Mouse (Mus musculus): ENCODE data around the gene Sh3bp5l. TPM values are rescaled to one million over a fixed set of nuclear protein-coding genes. Genes with fewer than 3 reads are reported as not detected.
"Not testable (repeated sequence)": the region's sequence is repeated elsewhere in the genome, so short reads cannot be mapped to it uniquely, and the experiment has no call there.

Gene Sh3bp5l
- 4.5 and 10.7 TPM in 2 replicates for total RNA-seq (2014; fragmentation: Nextera tagmentation)
- total RNA-seq (2017): 10.3 and 17.8 TPM in 2 replicates

DNA sequence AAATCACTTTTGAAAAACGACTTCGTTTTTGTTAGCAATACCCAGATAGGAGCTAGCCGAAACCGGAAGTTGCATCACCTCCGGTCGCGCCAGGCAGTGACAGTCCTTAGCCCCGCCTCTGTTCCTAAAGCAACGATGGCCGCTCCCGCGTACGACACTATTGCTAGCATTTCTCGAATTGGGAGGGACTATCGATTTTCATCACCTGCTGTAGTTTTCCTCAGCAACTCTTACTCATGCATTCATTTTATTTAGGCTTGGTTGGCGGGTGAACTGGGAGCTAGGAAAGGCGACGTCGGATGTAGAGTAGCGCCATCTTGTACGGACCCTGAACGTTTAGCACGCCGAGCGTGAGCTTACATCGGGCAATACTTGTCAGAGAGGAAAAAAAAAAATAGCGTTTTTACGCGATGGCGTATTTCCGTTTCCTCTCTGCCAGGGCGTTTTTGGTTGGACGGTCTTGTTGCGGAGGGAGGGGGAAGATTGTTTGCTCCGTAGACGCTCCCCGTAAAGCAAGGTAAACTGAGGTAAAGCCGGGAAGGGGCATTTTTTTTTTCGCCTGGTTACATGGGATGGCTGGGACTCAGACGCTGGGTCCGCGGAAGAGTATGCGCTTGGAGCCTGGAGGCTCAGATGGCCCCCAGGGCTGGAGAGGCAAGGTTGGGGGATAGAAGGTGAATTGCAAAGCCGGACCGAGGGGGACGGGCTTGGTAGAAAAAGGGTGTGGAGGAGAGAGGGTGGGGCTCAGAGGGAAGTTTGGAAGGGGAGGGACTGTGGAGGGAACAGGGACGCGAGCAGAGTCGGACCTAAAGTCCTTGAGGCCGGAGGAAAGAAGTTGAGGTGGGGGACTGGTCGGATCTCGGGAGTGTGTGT lies at the start of gene Sh3bp5l, which contains the start of gene Zfp672:
Sh3bp5l (plus strand) TSS at position 449 of the 873 bp plus-strand sequence.
Zfp672 (minus strand) TSS at position 64 of the 873 bp plus-strand sequence.
- peak; percentile 82 for ATAC-seq (replicated peaks; ENCODE audit: poor library complexity, severe bottlenecking)

DNA sequence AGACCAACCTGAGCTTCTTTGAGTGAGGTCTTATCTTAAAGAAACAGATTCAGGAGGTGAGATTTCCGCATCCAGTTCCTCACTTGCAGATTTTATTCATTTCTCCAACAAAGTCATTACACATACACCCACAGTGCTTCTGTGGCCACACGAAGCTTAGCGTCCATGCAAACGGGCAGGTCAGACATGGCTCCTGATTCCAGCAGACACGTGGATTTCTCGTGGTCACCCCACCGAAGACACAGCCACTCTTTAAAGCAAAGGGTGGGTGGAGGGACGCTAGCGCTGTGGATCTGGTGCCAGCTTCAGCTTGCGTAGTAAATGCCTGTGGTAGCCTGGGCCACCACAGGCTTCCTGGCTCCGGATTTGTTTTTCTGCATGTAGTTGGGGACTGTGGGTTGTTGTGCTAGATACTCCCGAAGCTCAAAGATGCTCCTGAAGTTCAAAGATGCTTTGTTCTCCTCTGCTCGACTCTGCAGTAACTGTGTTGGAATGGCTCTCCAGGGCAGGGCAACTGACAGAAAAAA lies 48.5 kb upstream of the Sh3bp5l start:
- peak; percentile 61 for ATAC-seq (replicated peaks; ENCODE audit: poor library complexity, severe bottlenecking)

DNA sequence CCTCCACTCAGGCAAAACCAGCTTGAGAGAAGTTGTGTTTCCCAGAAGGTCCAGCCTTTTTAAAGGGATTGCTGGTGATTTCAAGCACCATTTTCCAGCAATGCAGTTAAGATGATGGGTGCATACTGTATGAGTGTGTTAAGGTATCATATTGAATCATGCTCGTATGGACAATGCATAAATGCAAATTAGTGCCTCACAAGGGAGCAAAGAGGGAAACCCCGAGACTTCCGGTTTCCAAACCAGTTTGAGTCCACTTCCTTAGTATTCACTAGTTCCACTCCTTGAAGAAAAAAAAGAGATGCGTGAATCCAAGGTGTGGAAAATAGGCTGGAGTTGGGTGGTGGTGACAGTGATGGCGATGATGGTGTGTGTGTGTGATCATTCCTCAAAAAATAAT lies 48.0 kb upstream of the Sh3bp5l start:
- peak; percentile 28; the same call in 1 of the 2 replicates for ATAC-seq (replicated peaks; ENCODE audit: poor library complexity, severe bottlenecking)

DNA sequence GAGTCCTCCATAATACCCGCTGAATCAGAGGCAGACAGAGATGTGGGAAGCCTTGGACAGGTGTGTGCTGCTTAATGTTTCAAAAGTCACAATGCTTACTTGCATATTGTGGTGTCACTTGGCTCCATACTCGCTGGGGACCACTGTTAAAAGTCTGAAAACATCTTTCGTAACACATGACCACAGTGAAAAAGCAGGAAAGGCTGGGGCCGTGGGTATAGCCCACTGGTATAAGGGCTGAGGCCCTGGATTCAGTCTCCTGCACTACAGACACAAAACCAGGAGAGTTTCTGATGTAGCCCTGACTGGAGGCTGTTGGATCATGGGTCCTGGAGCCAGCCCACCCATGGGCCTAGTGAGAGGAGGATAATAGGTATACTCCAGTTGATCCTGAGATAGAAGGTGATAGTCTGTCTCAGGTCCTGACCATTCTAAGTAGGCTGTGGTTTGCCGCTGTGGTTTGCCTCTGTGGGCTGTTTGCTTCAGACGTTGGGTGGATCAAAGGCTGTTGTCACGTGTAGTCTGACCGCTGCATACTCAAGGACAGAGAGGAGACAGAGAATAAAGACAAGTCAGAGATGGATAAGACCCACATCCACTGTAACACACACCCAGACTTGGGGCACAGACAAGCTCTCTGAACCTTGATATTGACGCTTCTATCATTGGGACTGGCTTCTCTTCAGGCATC lies 40.4 kb upstream of the Sh3bp5l start:
- ATAC-seq (replicated peaks; ENCODE audit: poor library complexity, severe bottlenecking): peak; percentile 81

DNA sequence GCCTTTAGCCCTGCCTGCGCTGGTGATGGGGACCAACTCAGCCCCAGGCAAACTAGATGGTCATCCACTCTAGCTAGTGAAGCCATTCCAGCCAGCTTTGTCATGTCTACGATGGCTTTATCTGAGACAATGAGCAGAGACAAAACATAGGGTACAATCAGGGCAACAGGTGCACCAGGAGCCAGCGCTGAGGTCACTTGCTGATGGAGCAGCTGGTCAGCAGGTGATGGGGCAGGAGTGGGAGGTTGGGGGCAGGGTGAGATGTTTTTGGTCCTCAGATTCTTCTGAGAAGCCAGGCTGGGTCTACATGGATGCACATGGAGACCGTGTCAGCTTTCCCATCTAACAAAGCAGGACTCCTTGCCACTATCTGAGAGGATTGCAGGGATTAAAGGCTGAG lies 39.7 kb upstream of the Sh3bp5l start:
- ATAC-seq (replicated peaks; ENCODE audit: poor library complexity, severe bottlenecking): no peak

DNA sequence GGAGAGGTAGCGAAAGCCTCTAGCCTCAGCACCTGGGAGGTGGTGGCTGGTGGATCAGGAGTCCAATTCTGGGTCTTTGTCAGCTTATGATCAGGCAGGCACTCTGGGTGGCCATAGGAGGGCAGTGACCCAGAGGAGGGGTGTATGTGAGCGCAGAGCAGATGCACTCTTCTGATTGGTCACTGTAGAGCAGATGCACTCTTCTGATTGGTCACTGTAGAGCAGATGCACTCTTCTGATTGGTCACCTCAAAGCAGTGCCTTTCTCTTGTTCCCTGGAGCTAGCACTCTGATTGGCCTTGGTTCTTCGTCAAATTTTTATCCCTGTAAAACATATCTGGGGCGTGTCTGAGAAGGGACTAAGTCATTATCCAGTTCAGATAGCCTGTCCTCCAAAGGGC lies 37.7 kb upstream of the Sh3bp5l start:
- ATAC-seq (replicated peaks; ENCODE audit: poor library complexity, severe bottlenecking): no peak

DNA sequence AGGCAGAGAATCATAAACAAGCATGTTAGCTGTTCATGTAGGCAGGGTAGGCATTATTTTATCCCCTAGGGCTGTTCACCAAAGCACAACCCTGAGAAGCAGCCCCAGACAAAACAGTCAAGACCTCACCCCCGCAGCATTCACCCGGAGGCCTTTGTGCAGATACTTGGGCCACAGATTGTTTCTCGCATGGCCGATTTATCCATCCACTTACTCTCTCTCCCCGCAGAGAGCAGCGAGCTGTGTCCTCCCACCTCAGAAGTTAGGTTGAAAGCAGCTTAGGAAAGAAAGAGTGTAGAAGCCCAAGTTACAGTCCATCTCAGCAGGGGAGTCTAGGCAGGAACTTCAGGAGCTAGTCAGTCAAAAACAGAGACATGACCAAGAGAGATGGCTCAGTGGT lies 33.1 kb upstream of the Sh3bp5l start:
- no peak for ATAC-seq (replicated peaks; ENCODE audit: poor library complexity, severe bottlenecking)

DNA sequence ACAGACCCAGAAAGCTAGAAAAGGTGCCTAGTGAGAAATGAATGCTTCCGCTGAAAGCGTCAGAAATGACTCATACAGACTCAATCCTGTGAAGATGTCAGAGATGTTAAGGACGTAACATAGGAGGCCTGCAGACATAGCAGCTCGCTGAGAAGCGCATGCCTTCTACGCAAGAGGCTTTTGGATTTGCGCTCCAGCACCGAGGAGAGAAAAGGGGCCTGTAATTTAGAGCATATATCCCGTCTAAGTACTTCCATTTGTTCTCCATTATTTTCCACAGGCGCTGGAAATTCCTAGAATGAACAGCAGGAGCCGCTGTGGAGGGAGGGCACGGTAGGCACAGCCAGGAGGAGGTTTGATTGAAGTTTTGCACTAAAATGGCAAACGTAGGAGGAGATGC lies 29.5 kb upstream of the Sh3bp5l start:
- peak; percentile 43 for ATAC-seq (replicated peaks; ENCODE audit: poor library complexity, severe bottlenecking)

DNA sequence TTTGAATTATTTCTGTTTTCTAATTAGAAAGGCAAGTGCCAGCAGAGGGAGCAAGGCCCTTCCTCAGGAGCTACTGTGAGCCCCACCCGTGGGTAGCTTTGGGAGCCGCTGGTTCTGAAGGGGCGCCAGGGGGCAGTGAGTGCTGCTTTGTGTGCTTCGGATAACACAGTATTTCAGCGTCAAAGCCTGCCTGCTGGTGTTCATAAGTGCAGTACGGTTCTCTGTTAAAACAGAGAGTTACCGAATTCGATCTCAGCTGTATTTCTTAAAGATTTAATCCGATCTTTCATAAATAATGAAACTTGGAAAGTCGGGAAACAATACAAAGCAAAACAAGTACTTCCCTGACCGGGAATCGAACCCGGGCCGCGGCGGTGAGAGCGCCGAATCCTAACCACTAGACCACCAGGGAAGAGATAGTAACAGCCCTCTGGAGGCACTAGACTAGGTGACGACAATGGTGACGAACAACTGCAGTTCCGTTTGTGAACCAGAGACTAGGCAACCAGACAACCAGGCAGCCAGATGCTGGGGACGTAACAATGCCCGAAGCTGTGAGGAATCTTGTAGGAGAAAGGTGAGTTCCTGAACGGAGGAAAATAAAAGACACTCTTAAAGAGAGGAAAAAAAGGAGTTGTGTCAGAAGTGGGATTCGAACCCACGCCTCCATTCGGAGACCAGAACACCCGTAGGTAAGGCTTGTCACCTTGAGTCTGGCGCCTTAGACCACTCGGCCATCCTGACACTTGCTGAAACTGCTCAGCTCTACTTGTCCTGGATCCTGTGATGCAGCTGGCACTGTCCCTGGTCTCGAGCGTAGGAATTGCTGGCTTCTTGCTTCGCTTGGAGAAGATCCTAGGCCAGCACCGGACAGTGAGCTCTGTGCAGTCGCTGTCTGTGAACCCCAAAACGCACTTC lies 28.4 kb upstream of the Sh3bp5l start:
- peak; percentile 81 for ATAC-seq (replicated peaks; ENCODE audit: poor library complexity, severe bottlenecking)

DNA sequence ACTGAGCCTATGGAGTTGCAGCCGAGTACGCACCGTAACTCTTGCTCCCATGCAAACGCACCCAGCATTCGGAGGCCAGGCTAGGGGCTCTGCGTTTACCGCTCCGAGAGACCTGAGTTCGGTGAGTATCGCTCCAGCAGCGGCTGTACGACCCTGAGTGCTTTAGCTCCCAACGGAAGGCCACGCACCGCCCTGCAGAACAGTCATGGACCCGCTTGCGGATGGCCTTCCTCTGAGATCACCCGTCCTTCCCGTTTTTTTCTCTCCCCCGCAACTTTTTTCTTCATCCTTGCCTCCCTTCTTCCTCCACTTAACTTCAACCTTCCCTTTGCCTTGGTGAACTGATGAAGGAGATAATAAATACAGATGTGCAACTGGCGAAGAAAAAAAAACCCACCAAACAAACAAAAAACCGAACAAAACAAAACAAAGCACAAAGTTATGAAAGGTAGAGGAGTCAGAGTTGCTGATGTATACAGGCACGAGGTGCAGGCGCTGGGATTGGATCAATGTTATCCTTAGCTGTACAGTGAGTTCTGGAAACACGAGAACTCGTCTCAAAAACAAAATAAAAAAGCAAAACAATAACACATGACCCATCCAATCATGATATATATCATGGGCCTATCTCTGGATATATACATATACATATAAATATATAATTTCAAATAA lies 27.6 kb upstream of the Sh3bp5l start:
- ATAC-seq (replicated peaks; ENCODE audit: poor library complexity, severe bottlenecking): peak; percentile 13

DNA sequence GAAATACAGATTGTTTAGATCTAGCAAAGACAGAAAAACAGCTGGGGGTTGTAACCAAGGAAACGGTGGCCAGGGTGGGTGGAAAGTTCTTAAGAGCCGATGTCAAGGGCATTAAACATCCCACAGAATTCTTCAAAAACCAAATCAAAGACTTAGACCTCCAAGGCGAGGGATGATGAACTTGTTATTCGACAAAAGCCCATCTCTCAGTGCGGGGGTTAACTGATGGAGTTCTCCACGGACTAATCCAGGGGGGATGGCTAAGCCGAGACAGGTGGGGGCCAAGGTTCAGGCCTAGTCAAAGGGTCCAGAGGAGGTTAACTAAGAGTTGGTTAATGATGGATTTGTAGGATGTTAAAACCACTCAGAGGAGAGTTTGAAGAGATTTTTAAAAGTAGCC lies 26.9 kb upstream of the Sh3bp5l start:
- no peak for ATAC-seq (replicated peaks; ENCODE audit: poor library complexity, severe bottlenecking)

DNA sequence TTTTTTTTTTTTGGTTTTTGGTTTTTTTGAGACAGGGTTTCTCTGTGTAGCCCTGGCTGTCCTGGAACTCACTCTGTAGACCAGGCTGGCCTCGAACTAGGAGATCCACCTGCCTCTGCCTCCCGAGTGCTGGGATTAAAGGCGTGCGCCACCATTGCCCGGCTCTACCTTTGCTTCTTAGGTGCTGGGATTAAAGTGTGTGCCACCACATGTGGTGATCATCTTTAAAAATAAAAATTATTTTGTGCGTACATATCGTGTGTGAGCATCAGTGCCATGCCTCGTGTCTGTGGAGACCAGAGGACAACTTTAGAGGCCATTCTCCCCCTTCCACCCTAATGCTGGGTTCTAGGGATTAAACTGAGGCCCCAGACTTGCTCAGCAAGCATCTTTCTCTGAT lies 25.2 kb upstream of the Sh3bp5l start:
- ATAC-seq (replicated peaks; ENCODE audit: poor library complexity, severe bottlenecking): not testable (repeated sequence)

DNA sequence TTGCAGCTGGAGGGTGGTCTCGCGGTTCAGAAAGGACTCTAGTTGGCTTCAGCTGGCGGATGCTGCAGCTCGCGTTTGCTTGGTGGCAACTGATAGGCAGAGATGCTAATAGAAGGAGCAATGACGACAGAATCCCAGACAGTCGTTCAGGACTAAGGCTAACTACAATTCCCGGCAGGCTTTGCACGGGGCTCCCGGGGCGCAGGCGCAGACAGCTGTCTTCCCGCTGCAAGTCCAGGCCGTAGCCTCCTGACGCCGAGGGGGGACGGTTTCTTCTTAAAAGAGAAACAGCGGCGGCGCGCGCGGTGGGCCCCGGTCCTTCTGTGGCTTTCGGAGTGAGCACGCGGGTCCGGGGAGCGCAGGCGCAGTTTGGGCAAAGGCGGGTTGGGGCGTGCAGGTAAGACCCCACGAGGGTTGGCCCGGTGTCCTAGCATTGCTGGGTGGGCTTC lies 23.6 kb upstream of the Sh3bp5l start, which contains the start of gene Zfp692:
Zfp692 (plus strand) TSS at position 210 of the 449 bp plus-strand sequence.
- peak; percentile 67 for ATAC-seq (replicated peaks; ENCODE audit: poor library complexity, severe bottlenecking)

DNA sequence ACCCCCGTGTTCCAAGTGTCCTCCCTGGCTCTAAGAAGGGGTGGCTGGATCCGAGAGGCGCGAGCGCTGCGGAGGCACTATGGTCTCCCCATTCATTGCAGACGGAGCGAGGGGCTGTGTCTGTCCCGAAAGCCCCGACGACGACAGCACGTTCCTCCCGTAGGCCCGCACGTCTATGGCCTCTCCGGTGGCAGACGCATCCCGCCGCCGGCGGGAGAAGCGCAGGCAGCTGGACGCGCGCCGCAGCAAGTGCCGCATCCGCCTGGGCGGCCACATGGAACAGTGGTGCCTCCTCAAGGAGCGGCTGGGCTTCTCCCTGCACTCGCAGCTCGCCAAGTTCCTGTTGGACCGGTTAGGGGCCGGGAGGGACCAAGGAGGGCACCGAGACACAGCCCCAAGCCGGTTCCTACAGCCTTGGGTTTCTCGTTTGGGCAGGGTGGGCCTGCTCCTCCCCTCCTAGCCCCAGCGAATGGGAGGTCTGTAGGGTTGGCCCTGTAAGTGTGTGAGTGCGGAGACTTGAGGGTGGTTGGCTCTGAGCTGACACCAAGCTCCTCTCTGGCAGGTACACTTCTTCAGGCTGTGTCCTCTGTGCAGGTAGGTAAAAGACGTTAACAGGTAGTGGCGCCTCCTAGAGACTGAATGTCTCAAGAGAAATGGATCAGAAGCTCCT lies 23.0 kb upstream of the Sh3bp5l start:
- peak; percentile 51 for ATAC-seq (replicated peaks; ENCODE audit: poor library complexity, severe bottlenecking)

DNA sequence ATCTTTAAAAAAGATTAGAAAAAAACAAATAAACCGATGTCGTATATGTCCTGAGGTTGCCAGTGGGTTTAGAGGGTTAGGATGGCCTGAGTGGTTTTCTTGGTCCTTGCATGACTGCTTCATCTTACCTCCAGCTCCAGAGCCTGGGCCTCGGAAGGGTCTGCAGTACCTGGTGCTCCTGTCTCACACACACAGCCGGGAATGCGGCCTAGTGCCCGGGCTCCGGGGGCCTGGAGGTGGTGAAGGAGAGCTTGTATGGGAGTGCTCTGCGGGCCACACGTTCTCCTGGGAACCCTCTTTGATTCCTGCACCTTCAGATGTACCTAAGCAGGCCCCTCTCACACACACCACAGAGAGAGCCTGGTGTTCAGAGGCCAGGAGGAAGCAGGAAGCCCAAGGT lies 21.9 kb upstream of the Sh3bp5l start:
- no peak for ATAC-seq (replicated peaks; ENCODE audit: poor library complexity, severe bottlenecking)

DNA sequence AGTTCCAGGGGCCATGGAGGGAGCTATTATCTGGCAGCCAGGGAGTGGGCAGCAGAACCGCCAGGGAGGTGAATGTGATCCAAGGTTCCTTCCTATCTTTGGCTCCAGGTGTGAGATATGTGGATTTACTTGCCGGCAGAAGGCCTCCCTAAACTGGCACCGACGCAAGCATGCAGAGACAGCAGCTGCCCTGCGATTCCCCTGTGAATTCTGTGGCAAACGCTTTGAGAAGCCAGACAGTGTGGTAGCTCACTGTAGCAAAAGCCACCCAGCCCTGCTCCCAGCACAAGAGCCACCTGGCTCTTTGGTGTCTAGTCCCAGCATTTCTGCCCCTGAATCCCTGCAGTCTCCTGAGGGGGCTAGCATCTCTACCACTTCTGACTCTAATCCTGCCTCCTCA lies 16.5 kb upstream of the Sh3bp5l start:
- ATAC-seq (replicated peaks; ENCODE audit: poor library complexity, severe bottlenecking): no peak

DNA sequence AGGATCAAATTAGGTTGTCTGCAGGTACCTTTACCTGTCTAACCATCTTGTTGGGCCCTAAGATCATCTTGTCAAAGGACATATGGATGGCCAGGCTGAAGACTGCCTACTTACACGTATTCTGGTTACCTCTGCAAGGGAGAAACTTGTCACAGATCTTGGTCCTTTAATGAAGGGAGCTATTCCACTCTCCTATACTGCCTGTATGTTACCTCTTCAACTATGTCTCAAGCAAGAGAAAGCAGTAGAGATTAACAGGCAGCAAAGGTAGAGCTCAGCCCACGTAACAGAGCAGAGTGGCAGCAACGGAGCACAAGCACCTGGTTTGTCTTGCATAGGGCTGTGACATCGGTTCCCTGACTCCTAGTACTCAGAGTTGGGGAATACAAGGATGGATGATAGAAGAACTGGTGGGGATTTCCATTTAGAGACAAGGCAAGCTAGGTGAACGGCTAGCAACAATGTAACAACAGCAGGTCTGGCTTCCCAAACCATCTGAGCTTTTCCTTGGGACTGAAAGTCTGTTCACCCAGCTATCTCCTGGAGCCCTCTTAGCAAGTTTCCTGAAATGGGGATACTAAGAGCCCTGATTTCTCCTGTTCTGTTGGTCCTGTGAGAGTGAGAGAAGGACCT lies 14.9 kb upstream of the Sh3bp5l start:
- ATAC-seq (replicated peaks; ENCODE audit: poor library complexity, severe bottlenecking): no peak

DNA sequence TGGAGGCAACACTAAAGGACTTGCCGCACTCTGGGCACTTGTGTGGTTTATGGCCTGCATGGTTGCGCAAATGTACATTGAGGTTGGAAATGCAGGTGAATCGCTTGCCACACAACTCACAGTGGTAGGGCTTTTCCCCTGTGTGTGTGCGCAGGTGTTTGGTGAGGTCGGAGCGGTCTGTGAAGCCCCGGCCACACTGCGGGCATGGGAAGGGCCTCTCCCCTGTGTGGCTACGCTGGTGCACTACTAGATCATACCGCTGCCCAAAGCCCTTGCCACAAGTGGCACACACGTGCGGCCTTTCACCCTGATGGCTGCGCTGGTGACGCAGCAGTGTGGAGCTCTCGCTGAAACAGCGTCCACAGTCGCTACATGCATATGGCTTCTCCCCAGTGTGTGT lies 14.2 kb upstream of the Sh3bp5l start:
- no peak for ATAC-seq (replicated peaks; ENCODE audit: poor library complexity, severe bottlenecking)

All from granulocyte monocyte progenitor cell, adult 5-6 weeks (primary cell).